Mouse (Mus musculus) frontal cortex, postnatal 25 days (tissue): ENCODE results near the gene Npnt.

Experiments used
- DNase-seq, 2 experiments: peaks; one replicate each; pipeline ENCODE4 v3.0.0; 2022; ENCODE audit warnings: low spot score in 2 of 2

The Npnt gene

GRCm38 (mm10) chr3:132892481-132892880 is 57.6 kb downstream of the Npnt start:
- no peak for DNase-seq

DNA sequence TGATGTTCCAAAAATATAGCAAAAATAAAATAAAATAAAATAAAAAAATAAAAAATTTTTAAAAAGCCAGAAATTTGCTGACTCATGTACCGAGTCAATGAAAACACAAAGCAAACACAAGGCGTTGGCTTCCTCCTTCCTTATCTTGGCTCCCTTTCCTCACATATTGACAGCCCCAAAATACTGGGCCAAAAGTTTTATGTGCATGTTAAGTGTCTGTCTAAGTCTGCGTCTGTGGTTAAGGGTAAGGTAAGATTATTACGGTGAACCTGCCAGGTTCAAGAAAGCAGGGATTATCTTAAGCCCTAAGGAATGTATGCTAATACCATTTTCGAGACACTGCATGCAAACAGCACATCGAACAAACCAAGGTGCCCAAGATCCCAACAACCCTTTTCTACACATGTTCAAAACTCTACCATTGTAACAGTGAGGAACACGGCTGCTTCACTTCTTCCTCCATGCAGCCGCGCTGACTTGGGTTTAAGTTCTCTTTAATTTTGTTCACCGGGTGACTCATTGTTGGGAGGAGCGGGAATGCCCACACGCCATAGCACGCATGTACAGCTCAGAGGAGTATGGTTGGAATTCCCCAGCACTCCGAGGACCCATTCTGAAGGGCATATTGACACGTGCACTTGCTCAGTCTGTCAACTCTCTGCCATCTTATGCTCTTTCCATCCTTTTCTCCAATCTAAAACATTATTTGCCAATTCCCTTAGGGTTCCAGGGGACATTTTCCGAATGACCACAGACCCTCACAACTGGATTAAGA is 62.8 kb downstream of the Npnt start:
- no peak for DNase-seq

GRCm38 (mm10) chr3:132886419-132887050 is 63.6 kb downstream of the Npnt start:
- no peak for DNase-seq

DNA sequence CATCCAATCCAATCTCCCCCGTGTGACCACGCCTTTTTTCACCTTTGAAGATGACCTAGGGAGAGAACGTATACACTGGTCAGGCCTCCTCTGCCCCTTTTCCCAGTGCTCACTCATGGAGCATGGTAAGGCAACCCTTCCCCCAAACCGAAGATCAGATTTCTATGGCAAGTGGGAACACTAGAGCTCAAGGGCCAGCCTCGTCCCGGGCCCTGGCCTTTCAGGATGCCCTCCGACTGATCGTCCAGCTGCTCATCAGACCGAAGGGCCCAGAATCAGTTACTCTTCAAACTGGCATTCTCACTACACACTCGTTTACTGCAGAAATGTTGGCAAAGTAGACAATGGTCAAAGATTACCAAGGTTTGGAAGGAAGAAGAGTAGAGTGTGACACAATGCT is 65.6 kb downstream of the Npnt start:
- no peak for DNase-seq

DNA sequence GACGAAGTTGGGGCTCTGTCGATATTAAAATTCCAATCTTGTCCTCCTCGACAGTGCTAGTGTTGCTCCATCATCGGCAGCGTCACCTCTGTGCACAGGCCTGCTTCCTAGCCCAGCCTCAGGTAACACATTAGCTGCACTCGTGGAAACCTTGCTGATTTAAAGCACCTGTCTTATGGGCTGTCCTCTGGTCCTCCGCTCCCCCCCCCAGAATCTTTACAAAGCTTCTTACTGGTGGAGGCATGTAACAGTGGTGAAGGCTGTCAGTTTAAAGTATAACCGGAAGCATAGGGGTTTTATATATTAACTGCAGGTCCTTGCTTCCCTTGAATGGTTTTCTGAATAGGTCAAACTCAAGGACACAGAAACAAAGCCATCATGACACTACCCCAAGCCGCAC is 66.8 kb downstream of the Npnt start:
- no peak for DNase-seq

GRCm38 (mm10) chr3:132880826-132881225 is 69.3 kb downstream of the Npnt start:
- DNase-seq, result no peak

DNA sequence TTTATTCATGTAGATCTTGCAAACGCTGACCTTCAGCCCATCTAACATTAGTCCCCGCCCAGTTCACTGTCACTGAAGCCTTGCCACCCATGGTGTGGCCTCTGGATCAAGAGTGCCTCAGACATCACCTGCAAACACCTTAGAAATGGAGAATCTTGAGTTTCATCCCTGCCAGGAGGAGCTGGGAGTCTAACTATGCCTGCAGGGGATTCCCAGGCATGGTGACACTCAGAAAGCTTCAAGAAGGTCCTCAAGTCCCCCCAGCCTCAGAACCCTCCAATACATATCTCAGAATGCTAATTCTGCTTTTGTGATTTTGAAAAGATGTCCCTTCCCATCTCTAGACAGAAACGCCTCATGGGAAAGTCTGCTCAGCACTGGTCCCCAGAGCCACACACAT is 69.7 kb downstream of the Npnt start:
- DNase-seq, result no peak

GRCm38 (mm10) chr3:132876933-132877676 is 73.0 kb downstream of the Npnt start:
- no peak for DNase-seq

GRCm38 (mm10) chr3:132876011-132876708 is 73.9 kb downstream of the Npnt start:
- no peak for DNase-seq

GRCm38 (mm10) chr3:132873251-132873650 is 76.8 kb downstream of the Npnt start:
- DNase-seq, result no peak

- DNase-seq, result no peak
Measured at GRCm38 (mm10) chr3:132871318-132871904, 78.7 kb downstream of the Npnt start.

GRCm38 (mm10) chr3:132870079-132870478 is 80.0 kb downstream of the Npnt start:
- DNase-seq, result no peak

DNA sequence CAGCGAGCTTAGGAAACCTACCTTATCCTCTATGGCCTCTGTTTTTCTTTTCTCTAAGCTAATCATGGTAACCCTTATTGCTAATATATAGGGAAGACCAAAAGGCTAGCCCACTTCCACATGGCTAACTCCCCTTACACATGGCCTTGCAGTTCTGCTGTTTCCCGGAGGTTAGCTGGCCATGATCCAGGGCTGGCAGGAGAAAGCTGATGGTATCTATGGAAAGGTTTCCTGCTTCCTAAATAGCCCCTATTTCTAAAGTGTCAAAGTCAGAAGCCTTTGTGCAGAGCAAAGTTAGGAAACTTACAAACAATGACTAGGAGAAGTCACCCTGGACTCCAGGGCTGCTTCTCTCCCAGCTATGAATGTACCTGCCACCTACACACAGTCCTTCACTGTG is 81.3 kb downstream of the Npnt start:
- DNase-seq, result no peak

DNA sequence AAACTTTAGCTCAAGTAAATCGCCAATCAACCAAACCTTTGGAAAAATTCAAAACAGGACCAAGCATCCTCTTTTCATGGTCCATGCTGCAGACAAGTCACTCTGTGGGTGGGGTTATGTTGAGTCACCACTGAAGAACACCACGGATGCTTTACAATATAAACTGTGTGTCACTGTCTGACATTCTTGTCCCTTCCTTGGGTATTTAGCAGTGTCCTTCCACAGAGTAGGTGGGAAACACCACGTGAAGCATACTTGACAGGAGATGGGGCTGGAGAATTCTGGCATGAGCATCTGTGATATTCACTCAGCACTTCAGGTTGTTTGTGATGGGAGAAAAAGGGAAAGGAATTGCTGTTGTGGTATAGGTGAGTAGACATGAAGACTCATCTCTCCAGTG is 83.1 kb downstream of the Npnt start:
- DNase-seq, result no peak

DNA sequence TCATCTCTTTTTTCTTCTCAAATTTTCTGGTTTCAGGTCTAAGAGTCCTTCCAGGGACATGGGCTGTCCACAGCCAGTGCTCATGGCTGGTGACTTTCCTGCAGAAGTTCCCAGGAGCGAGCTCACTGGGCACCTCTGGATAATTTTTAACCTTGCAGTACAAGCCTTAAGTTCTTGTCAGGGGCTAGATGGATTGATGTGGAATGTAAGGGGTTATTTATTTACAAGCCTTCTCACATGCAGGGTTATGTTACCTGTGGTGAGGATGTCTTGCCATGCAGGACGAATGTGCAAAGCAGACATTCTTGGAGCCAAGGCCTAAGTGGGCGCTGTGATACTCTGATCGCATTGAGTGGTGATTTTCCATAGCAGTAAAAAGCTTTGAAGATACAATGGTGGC is 84.5 kb downstream of the Npnt start:
- DNase-seq, result no peak

- no peak for DNase-seq
Measured at GRCm38 (mm10) chr3:132864986-132865385, 85.1 kb downstream of the Npnt start.

DNA sequence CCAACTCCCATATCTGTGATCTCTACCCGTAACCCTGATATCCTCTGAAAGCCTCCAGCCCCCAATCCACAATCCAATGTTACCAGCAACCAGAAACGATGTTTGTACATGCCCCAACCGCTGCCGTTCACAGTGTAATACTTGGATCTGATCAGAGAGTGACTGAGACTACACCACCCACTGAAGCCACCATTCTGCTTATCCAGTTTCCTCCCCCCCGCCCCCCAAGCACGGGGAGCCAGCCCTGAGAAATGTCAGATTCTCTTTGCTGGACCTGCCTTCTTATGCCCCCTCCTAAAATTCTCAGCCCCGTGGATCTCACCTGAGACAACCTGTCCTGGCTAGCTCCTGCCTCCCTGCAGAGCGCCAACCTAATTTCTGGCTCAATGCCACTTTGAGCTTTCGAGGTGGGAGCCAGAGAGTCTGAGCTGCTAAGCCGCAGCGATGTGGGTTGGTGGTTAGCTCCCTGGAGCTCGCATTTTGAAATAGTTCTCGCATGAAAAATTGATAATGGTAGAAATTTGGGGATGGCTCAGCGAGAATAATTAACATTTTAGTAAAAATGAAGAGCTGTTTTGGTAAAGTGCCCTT is 85.7 kb downstream of the Npnt start:
- DNase-seq, result no peak

DNA sequence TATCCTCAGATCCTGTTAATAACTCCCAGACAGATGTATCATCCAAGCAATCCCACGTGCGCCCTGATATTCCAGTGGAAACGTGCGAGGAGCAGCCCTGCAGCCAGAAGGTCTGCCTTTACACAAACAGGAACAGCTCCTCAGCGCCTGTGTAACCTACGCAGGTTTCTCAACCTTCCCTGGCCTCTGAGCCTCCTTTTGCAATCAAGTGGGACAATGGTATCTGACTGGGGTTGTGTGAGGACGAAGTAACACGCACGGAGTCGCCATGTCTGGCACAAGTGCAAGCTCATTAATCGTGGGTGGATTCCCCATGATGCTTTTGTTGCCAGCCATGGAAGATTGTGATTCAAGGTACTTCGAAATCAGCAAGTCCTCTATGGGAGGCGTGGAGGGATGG is 86.2 kb downstream of the Npnt start:
- no peak for DNase-seq

DNA sequence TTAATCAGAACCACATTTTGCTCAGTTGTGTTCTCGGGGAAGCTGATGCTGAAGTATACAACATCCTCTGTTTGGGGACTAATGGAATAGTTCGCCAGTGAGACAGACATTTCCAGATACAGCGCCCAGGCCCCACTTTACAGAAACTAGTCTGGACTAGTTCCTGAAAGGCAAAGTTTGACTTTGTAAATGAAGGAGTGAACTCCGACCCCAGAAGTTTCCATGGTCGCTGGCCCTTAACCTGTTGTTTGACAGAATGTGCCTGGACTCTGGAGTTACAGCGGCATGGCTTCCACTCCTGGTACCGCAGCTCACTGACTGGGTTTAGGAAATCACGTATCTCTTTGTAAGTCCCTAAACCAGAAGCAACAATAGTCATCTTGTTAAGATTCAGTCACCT is 89.3 kb downstream of the Npnt start:
- DNase-seq, result no peak

DNA sequence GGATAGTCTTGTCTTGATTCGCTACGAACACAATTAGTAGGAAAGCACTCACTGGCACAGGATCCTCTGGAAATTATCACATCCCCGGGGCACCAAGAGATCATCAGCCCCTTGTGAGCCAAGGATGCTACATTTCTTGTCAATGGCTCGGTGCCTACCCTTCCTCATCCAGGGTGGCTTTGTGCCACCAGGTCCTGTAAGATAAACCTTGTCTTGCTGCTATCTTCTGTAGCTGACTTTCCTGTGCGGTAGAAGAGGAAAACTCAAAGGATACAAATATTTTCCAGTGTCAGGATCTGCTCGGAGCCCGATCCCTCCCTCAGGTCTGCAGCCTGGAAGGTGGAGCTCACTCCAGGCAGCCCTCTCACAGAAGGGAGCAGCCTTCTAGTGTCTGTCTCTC is 90.5 kb downstream of the Npnt start:
- no peak for DNase-seq

- DNase-seq, result no peak
Measured at GRCm38 (mm10) chr3:132858849-132859248, 91.2 kb downstream of the Npnt start.

- no peak for DNase-seq
Measured at GRCm38 (mm10) chr3:132856651-132857050, 93.4 kb downstream of the Npnt start.
